Mouse (Mus musculus) forebrain, embryonic 14.5 days (tissue): ENCODE measurements around the gene Pcdh9. TPM values are rescaled to one million over a fixed set of nuclear protein-coding genes. Genes with fewer than 3 reads are reported as not detected.

Source experiments
- ATAC-seq: fragments of 200-750 bp; cut with Nextera tagmentation; 2 replicates; pipeline ENCODE4 v1.8.0; 2017; ENCODE audit warnings: mild to moderate bottlenecking, moderate library complexity
- DNase-seq: peaks from one replicate; pipeline ENCODE4 v3.0.0-alpha.2; 2015; ENCODE audit warnings: low spot score
- H3K27ac ChIP-seq: fragments of 300-500 bp; sonication (generic); 2 replicates; pipeline ENCODE4 v1.5.1; 2014; ENCODE audit warnings: low read depth, mild to moderate bottlenecking, control low read depth, low read length, moderate library complexity
- H3K27me3 ChIP-seq: fragments of 300-500 bp; sonication (generic); replicated peaks from 2 replicates; pipeline ENCODE4 v1.6.1; 2014; ENCODE audit warnings: low read length, control low read depth, mixed read lengths; ENCODE audit not compliant: control insufficient read depth, insufficient read depth
- H3K36me3 ChIP-seq: fragments of 300-500 bp; sonication (generic); 2 replicates; pipeline ENCODE4 v1.6.1; 2014; ENCODE audit warnings: low read length, control low read depth; ENCODE audit not compliant: control insufficient read depth, insufficient read depth
- H3K4me1 ChIP-seq: fragments of 300-500 bp; sonication (generic); 2 replicates; pipeline ENCODE4 v1.6.1; 2014; ENCODE audit warnings: antibody characterized with exemption, low read length, control low read depth; ENCODE audit not compliant: control insufficient read depth, insufficient read depth
- H3K4me2 ChIP-seq: fragments of 300-500 bp; sonication (generic); 2 replicates; pipeline ENCODE4 v1.6.1; 2014; ENCODE audit warnings: mild to moderate bottlenecking, control low read depth, low read length
- H3K4me3 ChIP-seq: fragments of 300-500 bp; sonication (generic); 2 replicates; pipeline ENCODE4 v1.5.1; 2014; ENCODE audit warnings: low read depth, low read length, control low read depth
- H3K9ac ChIP-seq: fragments of 300-500 bp; sonication (generic); 2 replicates; pipeline ENCODE4 v1.6.1; 2014; ENCODE audit warnings: mild to moderate bottlenecking, low read length, control low read depth, moderate library complexity
- H3K9me3 ChIP-seq: fragments of 300-500 bp; sonication (generic); replicated peaks from 2 replicates; pipeline ENCODE4 v1.6.1; 2016; ENCODE audit warnings: low read length, control low read depth, mixed read lengths; ENCODE audit not compliant: control insufficient read depth
- WGBS: fragments of 180-500 bp; shearing (Covaris S2); extraction: QIAGEN DNeasy Blood & Tissue Kit; methylation state at CpG from one replicate; pipeline ENCODE4 v1.1.7; 2014; 5-methylcytosine and 5-hydroxymethylcytosine counted together
- polyA plus RNA-seq: library from polyadenylated mRNA; unstranded; fragments of >200 nt; fragmentation: Nextera tagmentation; extraction: Ambion mirVana; gene quantifications from 2 replicates; pipeline ENCODE4 v1.2.1, GENCODE M21; 2014

The Pcdh9 gene
- polyA plus RNA-seq, 1 experiment from 2014 or later = 52.3 TPM

- Histone ChIP-seq H3K4me1 (peaks cover 3% of the 10 kb centered on the region; the same call in 1 of the 2 replicates), H3K27me3 (no peaks in the 10 kb centered on the region), H3K4me2 (no peak overlapping the region), H3K9ac (no peak overlapping the region), H3K27ac (no peak overlapping the region), H3K4me3 (no peak overlapping the region), H3K36me3 (no peaks in the 10 kb centered on the region), H3K9me3 (no peaks in the 10 kb centered on the region)
- ATAC-seq (peak; percentile 86), DNase-seq (peak; percentile 71)
- 53% methylated on average over 3 of the region's 3 CpGs for WGBS
These were observed 373.8 kb downstream of the Pcdh9 start for GRCm38 (mm10) chr14:93516679-93517078.

DNA sequence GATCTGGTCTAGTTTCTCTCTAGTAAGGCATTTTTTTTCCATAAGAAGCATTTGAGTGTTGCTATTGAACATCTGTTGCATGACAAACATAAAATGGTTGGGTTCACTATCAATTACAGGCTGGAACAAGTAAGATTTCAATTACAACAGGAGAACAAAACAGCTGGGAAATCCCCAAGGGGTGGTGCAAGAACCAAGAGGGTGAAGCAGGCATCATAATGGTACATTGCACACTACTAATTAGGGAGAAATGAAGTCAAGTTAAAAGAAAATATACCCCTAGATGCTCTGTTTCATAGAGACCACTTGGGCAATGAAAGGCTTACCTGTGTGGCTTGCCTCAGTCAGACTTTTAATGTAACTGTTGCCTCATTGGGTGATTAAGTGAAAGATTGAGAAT is 384.4 kb downstream of the Pcdh9 start:
- Histone ChIP-seq H3K9ac (no peak overlapping the region), H3K4me2 (no peak overlapping the region), H3K27ac (no peak overlapping the region), H3K4me1 (no peaks in the 10 kb centered on the region), H3K36me3 (no peaks in the 10 kb centered on the region), H3K9me3 (no peaks in the 10 kb centered on the region), H3K27me3 (no peaks in the 10 kb centered on the region), H3K4me3 (no peak overlapping the region)
- no peak for DNase-seq
- no peak for ATAC-seq

DNA sequence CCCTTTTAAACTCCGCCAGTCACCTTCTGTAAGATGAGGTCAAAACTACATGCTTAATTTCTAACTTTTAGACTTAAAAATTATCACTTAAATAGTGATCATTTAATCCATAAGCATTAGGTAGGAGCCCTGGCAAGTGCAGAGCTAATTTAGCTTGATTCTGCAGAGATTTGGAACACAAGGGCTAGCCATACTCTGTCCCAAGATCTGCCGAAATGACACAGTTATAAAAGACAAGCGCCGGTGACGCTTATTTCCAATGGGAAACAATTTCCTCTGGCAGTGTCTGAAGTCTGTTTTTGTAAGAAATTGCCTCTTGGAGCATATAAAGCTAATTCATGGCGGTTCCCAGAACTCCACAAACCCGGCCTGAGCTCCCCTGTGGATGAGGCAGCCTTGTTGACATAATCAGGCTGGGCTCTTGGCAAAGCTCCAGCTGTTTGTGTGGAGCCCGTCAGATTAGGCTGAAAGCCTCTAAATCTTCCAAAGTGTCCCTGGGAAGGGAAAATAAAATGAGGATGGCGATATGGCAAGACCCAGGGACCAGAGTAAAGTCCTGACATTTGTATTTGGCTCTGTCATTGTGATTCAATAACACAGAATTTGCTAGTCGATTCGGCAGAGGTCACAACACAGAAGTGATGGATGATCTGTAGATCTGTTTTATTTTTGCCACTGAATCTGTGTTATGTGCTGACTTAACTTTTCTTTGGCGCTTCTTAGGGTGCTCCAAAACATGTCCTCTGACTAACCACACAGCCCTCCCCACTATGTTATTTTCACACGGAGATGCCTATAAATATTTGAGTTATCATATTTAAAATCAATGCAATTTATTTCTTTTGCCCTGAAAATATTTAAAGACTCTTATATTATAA is 391.4 kb downstream of the Pcdh9 start:
- Histone ChIP-seq H3K4me1 (peaks cover 2% of the 10 kb centered on the region; the same call in 1 of the 2 replicates), H3K4me2 (peak overlapping the region; percentile 33), H3K4me3 (no peak overlapping the region), H3K27me3 (no peaks in the 10 kb centered on the region), H3K9ac (no peak overlapping the region), H3K36me3 (no peaks in the 10 kb centered on the region), H3K27ac (no peak overlapping the region), H3K9me3 (no peaks in the 10 kb centered on the region)
- 16% methylated on average over 13 of the region's 13 CpGs for WGBS
- DNase-seq (peak; percentile 93), ATAC-seq (peak; percentile 92)

- Histone ChIP-seq H3K4me3 (no peak overlapping the region), H3K9ac (no peak overlapping the region), H3K4me1 (no peaks in the 10 kb centered on the region), H3K27ac (no peak overlapping the region), H3K27me3 (no peaks in the 10 kb centered on the region), H3K9me3 (no peaks in the 10 kb centered on the region), H3K36me3 (no peaks in the 10 kb centered on the region), H3K4me2 (no peak overlapping the region)
- ATAC-seq (no peak), DNase-seq (peak; percentile 45)
- WGBS = 54% methylated on average over 2 of the region's 2 CpGs
These were observed 415.5 kb downstream of the Pcdh9 start for GRCm38 (mm10) chr14:93474991-93475390.

DNA sequence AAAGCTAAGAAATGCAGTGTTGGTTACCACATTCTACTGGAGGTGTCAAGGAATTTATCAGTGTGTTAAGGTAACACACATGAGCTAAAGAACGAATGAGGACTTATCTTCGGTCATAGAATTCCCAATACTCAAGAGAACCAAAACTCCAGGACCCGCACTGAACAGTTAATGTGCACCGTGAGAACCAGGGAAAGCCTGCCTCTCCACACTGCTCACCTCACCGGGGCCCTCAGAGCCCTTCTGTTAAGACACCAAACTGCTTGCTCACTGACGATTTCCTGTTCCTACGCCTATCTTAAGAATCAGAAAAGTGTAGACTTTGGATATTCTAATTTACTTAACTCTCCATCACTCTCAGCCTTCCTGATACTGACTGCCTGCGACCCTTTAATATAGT is 418.0 kb downstream of the Pcdh9 start:
- Histone ChIP-seq H3K36me3 (no peaks in the 10 kb centered on the region), H3K9me3 (no peaks in the 10 kb centered on the region), H3K4me2 (no peak overlapping the region), H3K27ac (no peak overlapping the region), H3K9ac (no peak overlapping the region), H3K4me3 (no peak overlapping the region), H3K4me1 (no peaks in the 10 kb centered on the region), H3K27me3 (no peaks in the 10 kb centered on the region)
- ATAC-seq = no peak
- WGBS = 88% methylated on average over 8 of the region's 8 CpGs
- DNase-seq = no peak

GRCm38 (mm10) chr14:93463360-93463892 is 427.1 kb downstream of the Pcdh9 start:
- Histone ChIP-seq H3K27me3 (no peaks in the 10 kb centered on the region), H3K9me3 (no peaks in the 10 kb centered on the region), H3K27ac (no peak overlapping the region), H3K9ac (no peak overlapping the region), H3K4me2 (no peak overlapping the region), H3K4me1 (no peaks in the 10 kb centered on the region), H3K36me3 (no peaks in the 10 kb centered on the region), H3K4me3 (no peak overlapping the region)
- 65% methylated on average over 4 of the region's 4 CpGs for WGBS
- peak; percentile 82 for ATAC-seq
- peak; percentile 74 for DNase-seq

DNA sequence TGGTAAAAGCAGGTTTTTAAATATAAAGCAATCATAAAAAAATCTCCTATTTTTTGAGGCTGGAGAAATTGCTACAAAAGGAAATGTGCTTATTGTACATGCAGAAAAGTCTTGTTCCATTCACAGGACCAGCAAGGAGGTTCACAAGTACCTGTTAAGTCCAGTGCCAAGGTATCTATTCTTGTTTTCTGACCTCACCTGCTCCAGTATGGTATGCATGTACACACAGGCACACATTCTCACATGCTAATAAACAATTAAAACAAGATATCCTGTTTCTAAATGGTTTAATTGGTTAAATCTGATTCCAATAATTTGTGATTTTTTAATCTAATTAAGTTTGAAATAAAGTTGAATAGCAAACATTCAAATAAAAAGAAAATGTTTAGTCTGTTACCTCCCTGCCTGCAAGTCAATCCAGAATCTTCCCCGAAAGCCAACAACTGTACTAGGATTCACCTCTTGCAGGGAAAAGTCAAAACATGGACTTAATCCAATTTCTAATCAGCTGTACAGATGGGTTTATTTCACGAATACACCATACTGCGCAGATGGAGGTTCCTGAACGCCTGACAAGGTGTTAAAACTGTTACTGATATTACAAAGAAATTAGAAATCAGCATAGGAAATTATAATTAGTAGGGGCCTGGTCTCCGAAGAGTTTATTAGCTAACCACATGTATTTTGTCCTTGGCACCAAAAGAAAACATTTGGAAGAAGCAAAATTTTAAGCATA is 439.4 kb downstream of the Pcdh9 start:
- Histone ChIP-seq H3K9me3 (no peaks in the 10 kb centered on the region), H3K4me3 (no peak overlapping the region), H3K27me3 (no peaks in the 10 kb centered on the region), H3K36me3 (no peaks in the 10 kb centered on the region), H3K9ac (no peak overlapping the region), H3K4me2 (no peak overlapping the region), H3K4me1 (no peaks in the 10 kb centered on the region), H3K27ac (no peak overlapping the region)
- ATAC-seq (peak; percentile 91), DNase-seq (peak; percentile 91)
- WGBS = 60% methylated on average over 5 of the region's 5 CpGs

DNA sequence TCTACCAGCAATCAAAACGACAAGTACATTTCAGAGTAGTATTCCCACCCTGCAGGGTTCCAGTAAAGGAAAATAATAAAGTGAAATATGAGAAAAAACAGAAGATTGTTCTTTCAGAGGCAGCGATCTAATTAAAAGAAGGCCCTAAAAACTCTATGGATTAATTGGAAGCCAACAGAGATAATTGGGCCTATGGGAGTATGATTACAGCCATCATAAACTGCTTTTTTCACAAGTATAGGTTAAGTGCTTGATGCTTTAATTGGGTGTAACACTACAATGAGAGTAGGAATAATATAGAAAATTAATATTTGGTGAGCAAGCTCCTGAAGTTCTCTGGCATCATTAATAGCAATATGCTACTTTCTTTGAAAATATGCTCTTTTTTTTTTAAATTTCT is 448.6 kb downstream of the Pcdh9 start:
- H3K9me3 ChIP-seq = no peaks in the 10 kb centered on the region
- H3K4me2 ChIP-seq = no peak overlapping the region
- DNase-seq (no peak), ATAC-seq (no peak)
- H3K27ac ChIP-seq = no peak overlapping the region
- H3K4me3 ChIP-seq = no peak overlapping the region
- H3K9ac ChIP-seq = no peak overlapping the region
- no peaks in the 10 kb centered on the region for H3K27me3 ChIP-seq
- 42% methylated on average over 2 of the region's 2 CpGs for WGBS
- H3K36me3 ChIP-seq = no peaks in the 10 kb centered on the region
- no peaks in the 10 kb centered on the region for H3K4me1 ChIP-seq

DNA sequence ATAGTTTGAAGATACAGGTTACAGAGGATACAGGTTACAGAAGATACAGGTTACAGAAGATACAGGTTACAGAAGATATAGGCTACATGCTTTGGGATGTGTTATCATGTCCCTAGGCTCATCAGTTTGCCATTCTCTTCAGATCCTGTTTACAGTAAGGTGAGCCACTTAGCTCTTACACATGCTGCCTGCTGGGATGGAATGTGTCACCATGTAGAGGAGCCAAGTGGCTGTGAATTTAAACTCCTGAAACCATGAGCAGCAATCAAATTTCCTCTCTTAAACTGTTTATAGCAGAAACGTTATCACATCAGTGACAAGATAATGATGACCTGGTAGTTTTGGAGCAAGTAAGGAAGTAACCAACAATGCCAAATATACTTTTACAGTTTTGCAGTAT is 453.3 kb downstream of the Pcdh9 start:
- no peaks in the 10 kb centered on the region for H3K36me3 ChIP-seq
- 82% methylated on average over 1 of the region's 1 CpGs for WGBS
- no peak overlapping the region for H3K27ac ChIP-seq
- H3K9ac ChIP-seq = no peak overlapping the region
- no peak overlapping the region for H3K4me2 ChIP-seq
- H3K27me3 ChIP-seq = no peaks in the 10 kb centered on the region
- H3K9me3 ChIP-seq = no peaks in the 10 kb centered on the region
- DNase-seq (no peak), ATAC-seq (no peak)
- no peaks in the 10 kb centered on the region for H3K4me1 ChIP-seq
- H3K4me3 ChIP-seq = no peak overlapping the region
